Mouse (Mus musculus): Measurements from ENCODE around the gene Kansl1l.

Kansl1l gene

DNA sequence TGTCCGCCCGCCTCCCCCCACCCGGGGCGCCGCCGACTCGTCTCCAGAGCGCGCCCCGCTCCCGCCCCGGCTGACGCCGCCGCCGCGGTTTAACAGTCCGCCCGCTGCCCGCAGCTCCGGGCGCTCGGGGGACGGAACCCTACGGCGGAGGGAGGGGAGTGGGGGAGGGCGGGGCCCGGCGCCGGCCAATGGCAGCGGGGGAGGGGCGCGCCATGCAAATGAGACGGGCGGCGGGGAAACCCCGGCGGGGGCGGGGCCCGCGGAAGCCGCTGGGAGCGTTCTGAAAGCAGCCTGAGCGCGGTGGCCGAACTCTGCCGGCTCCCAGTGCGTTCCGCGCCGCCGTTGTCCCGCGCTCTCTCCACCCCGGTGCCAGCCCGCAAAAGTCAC lies at the start of gene Kansl1l:
Gene Kansl1l (minus strand): TSS at position 110 of the 387 bp plus-strand sequence.
- ATAC-seq (ENCODE audit: low TSS enrichment) = peak; percentile 57

DNA sequence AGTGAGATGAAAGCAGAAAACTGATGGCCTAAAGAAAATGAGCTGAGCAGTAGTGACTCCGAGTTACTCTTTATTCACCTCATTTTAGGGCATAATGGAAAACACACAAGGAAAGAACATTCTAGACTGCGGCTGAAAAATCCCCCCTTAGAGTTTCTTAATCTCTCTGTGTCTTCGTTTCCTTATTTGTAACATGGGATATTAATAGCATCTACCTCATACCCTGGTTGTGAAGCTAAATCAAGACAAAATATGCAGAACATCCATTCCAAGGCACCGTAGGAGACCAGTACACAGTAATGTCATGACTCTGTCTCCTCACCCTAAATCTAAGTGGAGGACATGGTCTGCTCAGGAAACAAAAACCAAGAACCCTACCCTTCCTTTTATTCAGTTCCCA lies 48.3 kb upstream of the Kansl1l start:
- ATAC-seq (ENCODE audit: low TSS enrichment) = no peak

DNA sequence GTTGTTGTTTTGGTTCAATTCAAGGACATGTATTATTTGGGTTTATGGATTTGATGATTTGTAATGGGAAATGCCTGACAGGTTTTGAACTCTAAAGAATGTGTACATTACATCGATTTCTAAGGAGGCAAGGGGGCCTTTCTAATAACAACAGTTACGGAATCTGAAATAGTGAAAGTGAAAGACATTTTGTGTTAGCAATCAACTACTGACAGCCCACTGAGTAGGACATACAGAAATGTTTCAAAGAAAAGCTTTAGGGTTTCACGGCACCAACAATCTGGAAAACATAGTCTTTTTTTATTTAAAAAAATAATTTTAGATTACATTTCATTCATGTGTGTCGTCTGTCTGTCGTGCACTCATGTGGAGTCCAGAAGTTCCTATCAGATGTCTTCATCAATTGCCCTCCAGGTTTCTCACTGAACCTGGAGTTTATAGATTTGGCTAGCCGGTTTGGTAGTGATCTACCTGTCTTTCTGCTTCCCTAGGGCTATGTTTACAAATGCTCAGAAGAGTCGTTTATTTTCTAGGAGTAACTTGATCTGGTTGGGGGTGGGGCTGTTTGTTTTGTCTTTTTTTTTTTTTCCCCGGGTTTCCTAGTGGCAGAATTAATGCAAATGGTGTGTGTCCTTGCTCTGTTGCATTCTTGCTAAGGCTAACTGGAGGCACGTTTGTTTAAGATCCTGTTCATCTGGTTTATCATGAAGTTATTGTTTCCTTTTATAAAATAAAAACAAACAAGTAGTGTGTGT lies 46.6 kb upstream of the Kansl1l start:
- no peak for ATAC-seq (ENCODE audit: low TSS enrichment)

DNA sequence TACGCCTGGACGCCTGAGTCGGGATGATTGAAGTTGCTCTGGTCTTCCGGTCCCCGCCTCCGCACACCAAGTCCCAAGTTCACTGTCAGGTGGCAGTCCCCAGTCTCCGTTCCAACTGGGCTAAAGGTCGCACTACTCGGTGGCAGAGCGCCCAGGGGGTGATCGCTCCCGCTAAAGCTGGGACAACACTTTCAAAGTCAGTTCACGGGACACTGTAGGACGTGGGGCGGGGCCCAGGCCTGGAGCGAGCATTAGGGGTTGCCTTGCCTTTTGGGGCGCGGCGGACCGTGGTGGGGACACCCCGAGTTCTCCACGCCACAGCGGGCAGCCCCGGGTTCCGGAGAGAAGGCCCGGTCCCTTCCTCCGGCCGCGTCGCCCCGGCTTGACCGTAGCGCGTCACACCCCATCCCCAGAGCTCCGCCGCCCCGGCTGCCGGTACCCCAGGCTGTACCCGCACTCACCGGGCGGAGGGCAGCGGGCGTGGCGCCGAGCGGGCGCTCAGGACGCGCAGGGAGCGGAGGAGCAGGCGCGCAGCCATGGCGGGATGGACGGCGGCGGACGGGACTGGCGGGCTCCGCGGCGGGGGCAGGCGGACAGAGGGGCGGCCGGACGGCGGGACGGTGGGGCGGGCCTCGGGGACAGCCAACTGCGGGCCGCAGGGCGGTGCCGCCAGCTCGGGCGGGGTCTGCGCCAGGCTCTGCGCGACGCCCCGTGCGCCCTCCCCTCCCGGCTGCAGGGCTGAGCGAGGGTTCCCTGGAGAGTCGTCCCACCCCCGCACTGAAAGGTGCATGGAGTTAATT lies 45.5 kb upstream of the Kansl1l start, which contains the start of gene Acadl:
Gene Acadl (minus strand): TSS at position 566 of the 800 bp plus-strand sequence.
- ATAC-seq (ENCODE audit: low TSS enrichment) = peak; percentile 93

DNA sequence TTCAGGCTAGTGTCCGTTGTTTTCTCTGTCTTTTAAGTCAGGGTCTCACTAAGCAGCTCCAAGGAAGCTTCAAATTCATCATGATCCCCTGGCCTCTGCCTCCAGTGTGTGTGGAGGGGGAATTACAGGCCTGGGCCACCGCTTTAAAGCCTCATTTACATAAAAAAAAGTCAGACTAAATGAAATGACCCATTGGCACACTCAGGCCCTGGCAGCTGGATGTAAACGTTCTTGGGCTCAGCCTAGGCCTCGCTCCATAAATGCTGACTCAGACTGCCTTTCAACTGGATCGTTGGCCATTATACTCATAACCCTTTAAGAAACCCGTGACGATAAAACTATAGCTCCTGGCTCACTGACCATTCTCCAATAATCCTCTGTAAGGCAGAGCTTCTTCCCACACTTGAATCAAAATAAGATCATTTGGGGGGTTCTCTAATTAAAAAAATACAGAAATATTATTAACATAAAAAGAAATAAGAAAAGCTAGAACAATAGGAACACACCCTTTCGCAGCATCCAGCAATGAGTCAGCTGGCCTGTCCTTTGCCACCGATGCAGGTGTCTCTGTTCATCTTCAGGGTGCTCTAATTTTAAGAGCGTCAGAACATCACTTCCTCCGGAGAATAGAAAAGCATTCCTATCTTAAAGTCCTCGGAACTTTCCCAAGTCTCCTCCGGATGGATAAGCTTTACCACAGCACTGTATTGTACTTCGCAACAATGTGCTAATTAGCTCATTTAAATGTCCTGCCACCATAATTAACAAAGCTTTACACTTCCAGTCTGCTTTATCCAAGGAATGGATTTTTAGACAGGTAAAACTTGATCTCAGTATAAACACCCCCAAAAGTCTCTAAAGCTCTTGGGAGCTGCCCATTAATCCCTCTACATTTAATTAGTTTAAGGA lies 44.7 kb upstream of the Kansl1l start:
- no peak for ATAC-seq (ENCODE audit: low TSS enrichment)

DNA sequence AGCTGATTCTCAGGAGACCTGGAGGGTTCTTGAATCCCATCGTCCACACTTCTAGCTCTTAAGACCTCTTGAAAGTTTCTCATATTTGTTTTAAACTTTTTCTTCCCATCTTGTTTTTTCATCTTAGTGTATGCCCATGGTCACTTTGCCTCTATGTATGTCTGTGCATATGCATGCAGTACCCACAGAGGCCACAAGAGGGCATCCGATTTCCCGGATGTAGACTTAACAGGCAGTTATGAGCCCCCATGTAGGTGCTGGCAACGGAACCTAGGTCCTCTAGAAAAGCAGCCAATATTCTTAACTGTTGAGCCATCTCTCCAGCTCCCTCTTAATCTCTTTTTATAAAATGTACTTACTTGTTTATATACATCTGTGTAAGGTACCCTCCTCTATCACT lies 30.1 kb upstream of the Kansl1l start:
- ATAC-seq (ENCODE audit: low TSS enrichment) = no peak

DNA sequence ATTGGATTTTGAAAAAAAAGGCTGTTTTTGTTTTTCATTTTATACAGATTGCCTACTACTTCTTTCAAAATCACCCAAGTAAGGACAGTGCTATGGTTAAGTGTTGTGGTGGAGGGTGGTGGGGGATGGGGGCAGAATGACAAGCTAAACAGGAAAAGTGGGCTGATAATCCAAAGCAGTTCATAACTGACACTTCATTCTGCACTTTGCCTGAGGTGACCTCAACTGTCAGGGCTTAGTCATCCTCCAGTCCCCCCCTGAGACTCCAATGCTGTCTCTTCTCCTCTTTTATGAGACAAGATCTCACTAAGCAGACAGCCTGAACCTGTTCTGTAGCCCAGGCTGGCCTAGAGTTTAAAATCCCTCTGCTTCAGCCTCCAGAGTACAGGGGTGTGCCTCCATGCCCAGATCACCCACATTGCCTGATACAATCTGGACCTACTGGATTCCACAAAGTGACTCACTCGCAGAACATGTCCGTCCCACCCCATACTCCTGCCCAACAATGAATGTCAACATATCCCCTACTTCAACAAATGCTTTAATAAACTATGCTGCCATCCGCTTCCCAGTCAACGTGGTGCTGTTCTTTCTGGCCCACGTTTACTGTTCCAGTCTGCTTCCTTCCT lies 28.4 kb upstream of the Kansl1l start:
- ATAC-seq (ENCODE audit: low TSS enrichment) = no peak; the same call in 1 of the 2 replicates

DNA sequence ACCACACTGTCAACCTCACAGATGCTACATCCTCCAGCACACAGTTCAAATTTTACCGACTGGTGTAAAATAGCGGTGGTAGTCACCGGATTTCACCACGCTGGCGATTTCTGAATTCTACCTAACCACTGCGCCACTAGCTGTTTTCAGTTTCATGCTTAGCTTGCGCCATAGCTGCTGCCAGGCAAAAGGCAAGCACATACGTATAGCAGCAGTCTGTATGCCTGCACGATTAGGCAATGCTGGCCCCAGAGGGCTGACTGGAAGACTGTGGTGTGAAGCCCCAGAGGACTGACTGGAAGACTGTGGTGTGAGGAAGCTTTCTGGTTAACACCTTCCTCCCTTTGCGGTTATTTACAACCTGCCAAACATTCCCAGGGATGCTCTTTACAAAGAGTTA lies 24.6 kb upstream of the Kansl1l start:
- no peak for ATAC-seq (ENCODE audit: low TSS enrichment)

DNA sequence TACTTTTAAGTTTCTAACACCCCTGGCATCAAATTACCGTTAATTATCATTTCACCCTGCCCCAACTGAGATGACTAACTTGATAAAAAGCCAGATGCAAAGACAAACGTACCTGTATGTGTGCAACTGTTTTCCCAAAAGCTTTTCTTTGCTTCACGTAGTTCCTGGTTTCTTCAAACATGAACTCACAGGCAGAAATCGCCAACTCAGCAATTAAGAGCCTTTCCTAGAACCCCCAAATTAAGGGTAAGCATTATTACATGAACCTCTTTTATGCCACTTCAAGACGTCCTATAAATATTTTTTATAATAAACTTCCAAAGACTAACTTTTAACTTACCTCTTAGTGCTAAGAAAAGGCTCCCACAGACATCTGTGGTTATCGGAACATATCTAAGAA lies 24.1 kb upstream of the Kansl1l start:
- no peak for ATAC-seq (ENCODE audit: low TSS enrichment)

DNA sequence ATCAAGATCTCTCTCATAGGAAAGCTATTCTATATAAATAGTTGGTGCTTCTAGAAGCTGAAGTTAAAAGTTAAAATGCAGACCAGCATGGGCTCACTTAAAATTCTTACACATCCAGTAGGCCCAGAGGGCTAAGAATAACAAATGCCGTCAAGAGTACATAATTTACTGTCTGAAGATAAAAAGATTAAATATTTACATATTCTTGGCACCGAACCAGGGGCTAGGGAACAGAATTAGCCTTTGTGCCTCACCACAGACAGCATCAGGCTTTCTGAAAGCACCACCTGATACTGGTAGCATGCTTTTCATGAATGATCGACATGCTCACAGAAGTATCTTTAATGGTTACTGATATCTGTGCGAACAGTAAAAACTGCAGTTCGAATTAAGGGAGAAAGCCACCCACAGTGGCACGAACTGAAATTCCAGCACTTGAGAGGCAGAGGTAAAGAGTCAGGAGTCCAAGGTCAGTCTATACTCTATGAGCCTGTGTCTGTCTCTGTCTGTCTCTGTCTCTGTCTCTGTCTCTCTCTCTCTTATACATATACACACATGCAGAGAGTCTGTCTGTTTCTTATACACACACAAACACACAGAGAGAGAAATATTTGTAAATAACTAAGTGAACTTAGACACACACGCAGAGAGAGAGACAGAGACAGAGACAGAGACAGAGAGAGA lies 22.5 kb upstream of the Kansl1l start:
- no peak for ATAC-seq (ENCODE audit: low TSS enrichment)

DNA sequence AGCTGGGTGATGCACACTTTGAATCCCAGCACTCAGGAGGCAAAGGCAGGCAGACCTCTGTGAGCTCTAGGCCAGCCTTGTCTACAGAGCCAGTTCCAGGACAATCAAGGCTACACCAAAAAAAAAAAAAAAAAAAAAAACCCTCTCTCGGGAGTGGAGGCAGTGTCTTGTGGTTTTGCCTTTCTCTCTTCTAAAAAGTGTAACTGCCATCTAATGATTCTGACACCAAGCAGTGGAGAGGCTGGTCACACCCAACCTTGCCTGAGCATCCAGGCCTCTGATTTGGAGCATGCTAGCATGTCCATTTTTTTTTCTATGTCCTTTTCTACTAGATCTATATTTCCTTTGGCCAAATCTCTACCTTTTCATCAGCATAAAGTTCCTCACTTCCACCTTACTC lies 21.8 kb upstream of the Kansl1l start:
- no peak for ATAC-seq (ENCODE audit: low TSS enrichment)

DNA sequence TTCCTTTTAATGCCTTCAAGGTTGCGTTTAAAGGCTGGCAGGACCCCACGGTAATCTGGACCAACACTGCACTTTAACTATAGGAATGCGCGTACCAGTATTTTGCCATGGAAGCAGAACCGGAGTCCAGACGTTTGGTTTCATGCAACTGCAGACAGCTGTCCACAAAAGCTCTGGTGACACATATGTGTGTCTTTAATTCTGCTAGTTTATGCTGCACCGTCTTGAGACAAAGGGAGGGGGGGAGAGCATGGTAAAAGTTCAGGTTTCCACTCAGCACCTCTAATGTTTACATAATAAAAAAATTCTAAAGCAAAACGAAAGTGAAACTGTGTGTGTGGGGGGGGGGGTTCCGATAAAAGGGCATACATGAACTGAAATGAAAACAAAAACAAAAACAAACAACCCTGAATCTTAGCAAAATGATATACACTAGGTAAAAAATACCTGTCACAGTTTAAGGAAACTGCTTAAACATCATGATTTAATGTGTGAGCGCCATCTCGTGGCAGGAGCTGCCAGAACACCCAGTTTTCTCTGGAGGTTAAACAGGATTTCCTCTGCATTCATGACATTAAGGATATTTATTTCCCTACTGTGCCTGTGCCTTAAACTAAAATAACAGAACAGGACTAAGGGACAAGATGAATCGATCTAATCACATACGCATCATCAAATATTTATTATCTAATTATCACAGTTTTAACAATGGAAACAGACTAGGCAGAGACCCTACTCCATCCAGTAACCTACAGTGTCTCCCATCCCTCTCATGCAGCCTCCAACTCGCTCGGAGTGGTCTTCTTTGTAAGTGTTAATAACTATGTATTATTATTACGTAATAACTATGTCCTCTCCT lies 21.1 kb upstream of the Kansl1l start:
- ATAC-seq (ENCODE audit: low TSS enrichment) = peak; percentile 82

DNA sequence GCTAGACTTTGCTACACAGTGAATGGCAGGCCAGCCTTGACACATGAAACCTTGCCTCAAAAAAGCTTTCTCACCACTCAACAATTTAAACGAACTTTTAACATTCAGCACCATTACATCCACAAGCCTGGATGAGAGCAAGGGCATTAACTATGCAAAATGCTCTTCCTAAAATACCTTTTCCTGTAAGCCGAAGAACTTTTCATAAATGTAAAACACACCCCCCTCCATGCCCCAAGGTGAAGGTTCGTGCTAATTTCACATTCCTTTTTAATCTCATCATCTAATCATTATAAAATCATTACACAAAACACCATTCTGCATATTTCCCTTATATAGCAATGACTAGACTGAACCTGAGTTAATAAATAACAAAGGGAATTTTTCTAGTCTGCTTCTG lies 19.8 kb upstream of the Kansl1l start:
- no peak for ATAC-seq (ENCODE audit: low TSS enrichment)

DNA sequence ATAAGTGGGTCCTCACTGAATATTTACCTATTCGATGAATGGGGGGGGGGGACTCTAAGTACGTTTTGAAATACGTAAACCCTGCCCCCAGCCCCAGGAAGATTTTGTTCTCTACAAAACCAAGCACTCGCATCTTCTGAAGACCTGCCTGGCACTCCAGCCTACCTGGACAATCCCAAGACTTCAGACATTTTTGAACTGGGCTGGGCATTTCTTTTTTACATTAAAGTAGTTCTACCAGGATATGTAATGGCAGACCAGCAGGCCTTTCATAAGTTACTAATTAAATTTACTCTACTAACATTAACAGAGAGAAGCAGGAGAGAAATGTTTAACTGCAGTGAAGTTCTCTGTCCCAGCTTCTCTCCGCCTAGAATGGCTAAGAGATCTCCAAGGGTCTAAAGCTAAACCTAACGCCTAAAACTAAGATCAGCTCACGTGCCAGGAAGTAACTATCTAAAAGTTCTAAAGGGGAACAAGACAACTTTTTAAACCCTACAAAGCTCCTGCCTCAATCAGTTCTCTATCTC lies 15.3 kb upstream of the Kansl1l start:
- ATAC-seq (ENCODE audit: low TSS enrichment) = no peak

DNA sequence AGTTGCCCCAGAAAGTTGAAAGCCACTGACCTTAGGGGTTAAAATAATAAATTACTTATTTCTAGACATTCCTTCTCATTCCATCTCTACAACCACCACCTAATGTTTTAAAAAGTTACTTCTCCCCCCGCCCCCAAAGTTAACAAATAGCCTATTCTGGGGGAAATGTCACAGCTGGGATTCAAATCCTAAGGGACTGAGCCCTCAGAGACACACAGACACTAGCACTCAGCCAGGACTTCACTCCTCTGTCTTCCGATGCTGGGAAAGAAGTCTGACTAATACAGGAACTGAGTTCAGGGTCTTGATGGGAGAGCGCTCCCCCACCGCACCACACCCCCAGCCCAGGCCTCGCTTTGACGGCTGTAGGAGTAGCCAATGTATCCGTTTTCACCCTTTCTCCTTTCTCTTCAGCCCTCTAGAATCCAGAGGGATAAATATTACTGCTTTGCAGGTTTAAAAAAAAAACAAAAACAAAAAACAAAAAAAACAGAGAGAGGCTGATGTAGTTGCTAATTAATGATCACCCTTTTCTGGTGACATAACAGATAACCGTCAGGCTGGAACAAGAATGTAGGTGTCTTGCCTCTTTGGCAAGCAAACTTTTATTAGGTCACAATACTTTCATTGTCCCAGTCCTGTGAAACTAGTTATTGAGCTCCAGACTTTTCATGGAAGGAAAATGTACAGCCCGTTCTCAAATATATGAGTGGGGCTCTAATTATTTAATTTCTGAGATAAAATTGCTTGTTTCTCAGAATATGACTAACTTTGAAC lies 14.7 kb upstream of the Kansl1l start:
- ATAC-seq (ENCODE audit: low TSS enrichment) = no peak

DNA sequence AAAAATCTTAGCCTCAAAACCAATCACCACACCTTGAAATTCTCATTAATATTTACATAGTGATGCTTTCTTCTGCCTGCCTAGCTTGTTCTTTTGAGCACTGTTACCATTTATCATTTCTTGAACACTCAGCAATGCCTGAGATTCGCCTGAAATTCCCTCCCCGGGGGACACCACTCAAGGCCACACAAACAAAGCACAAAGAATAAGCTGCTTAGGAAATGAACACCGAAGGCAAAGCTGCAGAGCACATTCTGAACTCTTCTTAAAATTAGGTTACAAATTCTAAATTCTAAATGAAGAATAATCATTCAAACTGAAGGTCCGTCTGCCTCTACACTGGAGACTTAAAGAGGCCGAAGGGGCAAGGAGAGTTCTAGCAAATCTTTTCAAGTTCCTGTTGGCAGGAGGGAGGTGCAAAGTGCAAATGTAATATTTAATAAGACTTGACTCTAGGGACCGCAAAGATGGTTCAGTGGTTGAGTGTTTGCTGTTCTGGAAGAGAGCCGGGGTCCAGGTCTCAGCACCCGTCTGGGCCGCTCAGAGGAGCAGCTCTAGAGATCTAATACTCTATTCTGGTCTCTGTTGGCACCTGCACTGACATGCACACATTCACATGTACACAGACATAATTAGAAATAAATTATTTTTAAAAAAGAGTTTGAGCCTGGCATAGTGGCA lies 12.2 kb upstream of the Kansl1l start:
- no peak for ATAC-seq (ENCODE audit: low TSS enrichment)

DNA sequence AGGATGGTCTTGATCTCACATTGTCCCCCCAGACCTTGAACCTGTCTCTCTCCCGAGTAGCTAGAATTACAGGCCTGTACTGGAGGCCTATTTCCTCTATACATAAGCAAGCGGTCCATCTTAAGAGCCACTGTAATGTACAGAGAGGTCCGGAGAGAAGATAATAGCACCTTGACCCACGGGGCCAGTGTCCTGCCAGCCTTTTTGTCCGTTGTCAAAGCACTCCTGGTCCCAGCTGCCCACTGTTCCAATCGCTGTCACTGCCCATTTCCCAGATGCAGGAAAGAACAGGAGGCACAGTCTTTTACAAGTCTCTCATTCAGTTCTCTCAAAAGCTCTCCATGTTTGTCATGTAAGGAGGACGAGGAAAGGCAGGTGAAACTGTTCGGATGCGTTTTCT lies 4.6 kb upstream of the Kansl1l start:
- ATAC-seq (ENCODE audit: low TSS enrichment) = no peak

DNA sequence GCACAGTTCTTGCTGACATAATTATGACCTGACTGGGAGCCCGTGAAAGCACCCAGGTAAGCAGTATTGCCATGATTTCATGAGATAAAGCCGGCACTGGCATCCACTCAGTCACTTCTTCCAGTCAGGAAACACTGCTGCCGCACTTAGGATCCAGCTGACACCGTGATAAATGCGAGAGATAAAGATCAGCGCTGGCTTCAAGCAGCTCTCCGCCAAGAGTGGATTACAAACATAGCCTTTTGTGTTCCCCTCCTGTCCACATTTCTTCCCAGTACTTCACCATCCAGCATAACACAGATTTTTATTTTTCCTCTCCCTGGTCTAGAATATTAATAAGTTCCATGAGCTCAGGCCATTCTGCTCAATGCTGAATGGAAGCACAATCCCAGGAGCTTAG lies 2.9 kb upstream of the Kansl1l start:
- ATAC-seq (ENCODE audit: low TSS enrichment) = no peak
